Mouse (Mus musculus): ENCODE measurements at regions not wholly inside any gene's neighbourhood (a gene's known extent, or its start where the extent isn't known, plus 50 kb on each side); places are given as distances from the start of the nearest gene placed in this dataset.

- intact Hi-C loops (cut with DNase I): no loop called here
- DNase-seq: no peak
These were observed 365.8 kb upstream of the Tmem132c start for GRCm38 (mm10) chr5:126875842-126876241.

GRCm38 (mm10) chr5:126890710-126891109, 350.9 kb upstream of the Tmem132c start:
- intact Hi-C loops (cut with DNase I): no loop called here
- peak; percentile 21 to 31 for DNase-seq

- no peak for DNase-seq
- intact Hi-C loops (cut with DNase I): no loop called here
These were observed 348.5 kb upstream of the Tmem132c start for GRCm38 (mm10) chr5:126893063-126893462.

DNA sequence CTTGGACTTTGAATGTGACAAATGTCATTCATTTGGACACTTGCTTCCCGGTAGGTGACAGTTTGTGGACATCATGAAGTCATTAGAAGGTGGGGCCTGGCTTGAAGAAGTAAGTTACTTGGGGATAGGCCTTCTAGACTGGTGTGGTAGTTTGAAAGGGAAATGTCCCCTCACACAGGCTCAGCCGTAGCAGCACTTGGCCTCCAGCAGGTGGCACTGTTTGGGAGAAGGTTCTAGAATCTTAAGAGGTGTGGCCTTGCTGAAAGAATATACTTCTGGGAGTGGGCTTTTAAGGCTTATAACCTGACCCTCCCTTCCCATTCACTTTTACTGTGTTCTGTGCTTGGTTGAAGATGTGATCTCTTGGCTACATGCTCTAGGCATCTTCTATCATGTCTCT, 331.5 kb upstream of the Tmem132c start:
- DNase-seq: no peak
- intact Hi-C loops (cut with DNase I): no loop called here

DNA sequence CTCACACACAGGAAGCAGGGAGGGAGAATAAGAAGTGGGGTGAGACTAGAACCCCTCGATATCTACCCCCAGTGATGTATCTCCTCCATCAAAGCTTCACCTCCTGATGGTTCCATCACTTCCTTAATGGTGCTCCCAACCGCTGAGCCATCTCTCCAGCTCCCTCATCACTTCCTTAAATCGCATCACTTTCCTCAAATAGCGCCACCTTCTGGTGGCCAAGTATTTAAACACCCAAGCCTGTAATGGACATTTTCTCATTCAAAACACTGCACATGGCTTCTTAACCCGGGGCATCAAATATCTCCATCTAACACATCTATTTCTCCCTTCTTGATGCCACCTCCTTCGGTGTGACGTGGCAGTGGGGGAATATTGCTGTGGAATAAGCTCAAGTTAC, 324.3 kb upstream of the Tmem132c start:
- intact Hi-C loops (cut with DNase I): no loop called here
- DNase-seq: no peak

GRCm38 (mm10) chr5:126933466-126933865, 308.1 kb upstream of the Tmem132c start:
- intact Hi-C loops (cut with DNase I): no loop called here
- DNase-seq: no peak

GRCm38 (mm10) chr5:126944861-126945260, 296.7 kb upstream of the Tmem132c start:
- DNase-seq: peak; percentile 19 to 24
- intact Hi-C loops (cut with DNase I): no loop called here

DNA sequence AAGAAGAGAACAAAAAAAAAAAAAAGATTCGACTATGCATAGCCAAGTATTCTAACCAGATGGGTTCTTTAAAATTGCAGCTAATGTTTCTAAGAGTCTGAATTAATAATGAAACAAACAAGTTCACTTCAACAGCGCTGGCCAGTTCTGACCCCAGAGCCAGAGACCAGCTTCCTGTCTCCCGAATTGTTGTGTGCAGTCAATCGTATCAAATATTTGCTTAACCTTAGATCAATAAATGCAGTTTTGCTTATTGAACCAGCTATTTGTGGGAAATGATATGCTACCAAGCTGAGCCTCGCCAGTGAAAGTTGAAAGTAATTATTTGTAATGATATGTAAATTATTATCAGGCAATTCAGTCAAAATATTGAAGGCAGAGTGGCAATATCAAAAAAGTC, 287.4 kb upstream of the Tmem132c start:
- no peak for DNase-seq
- intact Hi-C loops (cut with DNase I): no loop called here

DNA sequence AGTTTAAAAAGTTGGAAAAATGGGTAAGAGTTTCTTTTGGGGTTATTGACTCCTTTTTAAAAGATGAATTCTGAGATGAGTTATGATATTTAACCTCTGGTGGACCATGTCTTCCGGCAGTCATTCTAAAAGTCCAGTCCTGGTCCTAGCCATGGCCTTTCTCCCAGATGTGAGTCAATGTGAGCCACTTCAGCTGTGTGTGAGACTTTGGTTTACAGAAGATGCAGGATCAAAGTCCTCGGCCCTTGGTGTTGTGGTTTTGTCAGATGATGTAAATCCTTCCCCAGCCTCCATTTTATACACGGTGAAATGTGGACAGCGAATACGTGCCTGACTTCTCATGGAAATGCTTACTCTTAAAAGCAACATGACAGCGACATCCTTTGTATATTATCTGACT, 287.0 kb upstream of the Tmem132c start:
- intact Hi-C loops (cut with DNase I): no loop called here
- DNase-seq: no peak

GRCm38 (mm10) chr5:126964577-126964976, 277.0 kb upstream of the Tmem132c start:
- no peak for DNase-seq
- intact Hi-C loops (cut with DNase I): no loop called here

- intact Hi-C loops (cut with DNase I): no loop called here
- DNase-seq: no peak
These were observed 274.5 kb upstream of the Tmem132c start for GRCm38 (mm10) chr5:126967076-126967475.

GRCm38 (mm10) chr5:126969373-126969772, 272.2 kb upstream of the Tmem132c start:
- intact Hi-C loops (cut with DNase I): no loop called here
- DNase-seq: no peak

GRCm38 (mm10) chr5:126971284-126971683, 270.3 kb upstream of the Tmem132c start:
- intact Hi-C loops (cut with DNase I): no loop called here

DNA sequence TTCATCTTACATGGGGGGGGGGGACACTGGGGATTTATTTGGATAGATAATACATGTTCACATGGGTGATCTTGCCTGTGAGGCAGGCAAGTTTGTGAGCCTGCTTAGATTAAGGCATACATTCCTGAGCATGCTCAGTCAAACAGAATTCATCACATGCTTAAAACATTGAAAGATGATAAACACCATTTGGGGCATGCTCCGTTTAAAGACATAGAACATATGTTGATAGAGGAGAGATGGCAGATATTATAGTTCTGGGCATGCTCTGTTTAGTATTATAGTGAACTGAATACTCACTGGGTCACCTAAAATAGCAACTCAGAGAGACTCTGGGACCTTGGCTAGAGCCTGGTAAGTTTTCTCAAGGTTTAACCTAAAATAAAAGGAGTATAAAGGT, 269.6 kb upstream of the Tmem132c start:
- intact Hi-C loops (cut with DNase I): no loop called here
- DNase-seq: no peak

More at GRCm38 (mm10) chr5:126971284-126971683, 270.3 kb upstream of the Tmem132c start:
- no peak for DNase-seq

DNA sequence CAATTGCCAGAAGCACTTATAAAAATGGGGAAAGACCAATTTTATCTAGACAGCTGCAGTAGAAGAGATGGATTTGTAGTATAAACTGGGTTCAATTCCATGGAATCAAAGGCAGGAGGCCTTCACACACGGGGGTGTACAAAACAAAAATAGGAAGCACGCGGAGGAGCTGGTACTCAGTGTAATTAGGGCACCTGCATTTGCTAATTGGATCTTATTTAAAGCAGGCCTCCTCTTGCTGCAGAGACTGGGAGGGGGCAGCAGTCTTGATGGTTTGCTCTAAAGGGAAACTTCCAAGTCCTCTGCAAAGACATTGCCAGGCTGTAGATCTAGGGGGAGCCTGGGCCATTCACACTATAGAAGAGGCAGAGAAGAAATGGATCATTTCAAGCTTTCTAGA, 268.2 kb upstream of the Tmem132c start:
- intact Hi-C loops (cut with DNase I): no loop called here
- DNase-seq: no peak

DNA sequence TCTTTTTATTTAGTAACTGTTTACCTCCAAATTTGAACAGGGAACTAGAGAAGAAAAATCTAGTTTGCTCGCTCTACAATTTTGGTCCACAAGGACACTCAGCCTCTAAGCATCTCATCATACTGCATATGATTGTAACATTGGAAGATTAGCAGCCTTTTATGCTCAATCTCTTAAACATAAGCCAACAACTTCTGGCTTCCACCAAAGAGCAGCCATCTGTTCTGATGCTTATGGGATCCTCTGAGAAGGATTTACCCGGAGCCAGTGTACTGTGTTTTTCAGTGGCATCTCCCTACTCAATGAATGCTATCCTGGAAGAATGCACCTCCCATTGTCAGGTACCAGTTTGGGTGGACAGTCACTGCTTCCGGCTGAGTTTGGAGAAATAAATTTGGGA, 267.0 kb upstream of the Tmem132c start:
- no peak for DNase-seq
- intact Hi-C loops (cut with DNase I): no loop called here

- intact Hi-C loops (cut with DNase I): loop anchor here (5.0 kb wide), 1 partner anchor 1468 kb away; no protein-coding TSS in a partner anchor
- DNase-seq: peak; percentile 1 to 4
These were observed 246.0 kb upstream of the Tmem132c start for GRCm38 (mm10) chr5:126995577-126995976.

DNA sequence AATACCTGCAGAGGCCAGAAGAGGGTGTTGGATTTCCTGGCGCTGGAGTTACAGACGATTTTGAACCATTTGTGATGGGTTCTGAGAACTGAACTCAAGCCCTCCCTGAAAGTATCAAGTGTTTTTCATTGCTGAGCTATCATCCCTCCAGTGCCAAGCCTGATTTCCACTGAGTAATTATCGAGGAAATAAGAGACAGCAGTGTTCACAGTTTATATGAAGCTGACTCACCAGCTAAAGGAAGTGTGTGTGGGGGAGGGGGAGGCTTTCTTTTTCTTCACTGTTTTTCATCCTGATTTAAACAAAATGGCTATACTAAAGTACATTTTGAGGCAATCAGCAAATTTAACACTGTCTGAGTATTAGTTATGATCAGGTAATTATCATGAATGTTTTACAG, 227.4 kb upstream of the Tmem132c start:
- no peak for DNase-seq
- intact Hi-C loops (cut with DNase I): no loop called here

DNA sequence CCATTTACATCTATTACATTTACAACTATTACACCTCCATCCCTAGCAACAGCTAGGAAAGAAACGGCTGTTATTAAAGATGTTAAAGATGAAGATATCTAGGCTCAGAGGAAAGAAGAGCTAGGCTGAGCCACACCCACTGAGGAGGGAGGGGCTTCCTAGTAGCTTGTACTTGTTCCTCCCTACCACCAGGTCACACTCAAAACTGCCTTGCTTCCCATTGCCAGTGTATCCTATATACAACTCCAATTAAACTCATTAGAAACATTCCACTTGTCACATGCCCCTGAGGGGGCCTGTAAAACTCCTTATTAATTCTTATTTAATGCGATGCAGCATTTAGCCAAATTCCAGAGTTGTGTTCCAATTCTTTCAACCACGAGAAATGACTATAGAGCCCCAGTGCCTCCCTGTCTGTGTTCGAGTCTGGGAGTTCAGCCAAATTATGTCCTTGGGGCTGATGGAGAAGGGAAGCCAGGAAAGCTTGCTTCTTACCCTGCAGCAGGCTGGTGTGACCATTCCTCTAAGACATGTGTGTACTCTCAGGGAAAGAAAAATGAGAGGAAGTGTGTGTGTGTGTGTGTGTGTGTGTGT, 225.0 kb upstream of the Tmem132c start:
- intact Hi-C loops (cut with DNase I): no loop called here
- peak in 1 of 2 experiments; percentile 6 for DNase-seq

DNA sequence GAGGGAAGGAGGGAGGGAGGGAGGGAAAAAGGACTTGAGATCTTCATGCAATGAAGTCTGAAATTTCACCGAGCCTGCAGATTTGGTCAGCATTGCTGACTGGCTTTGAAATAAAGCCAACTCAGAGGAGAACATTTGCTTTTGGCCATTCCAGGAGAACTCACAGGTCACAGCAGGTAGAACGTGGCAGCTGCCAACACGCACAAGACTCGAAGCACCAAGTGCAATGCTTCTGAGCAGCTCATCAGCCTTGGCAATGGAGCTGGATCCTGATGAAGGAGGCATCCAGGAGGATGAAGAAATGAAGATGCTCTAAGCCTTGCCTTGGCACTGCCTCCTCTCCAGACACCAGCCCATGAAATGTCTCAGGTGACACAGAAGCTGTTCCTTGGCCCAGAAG, 223.6 kb upstream of the Tmem132c start:
- DNase-seq: no peak
- intact Hi-C loops (cut with DNase I): no loop called here

- intact Hi-C loops (cut with DNase I): no loop called here
- DNase-seq: no peak
These were observed 205.1 kb upstream of the Tmem132c start for GRCm38 (mm10) chr5:127036472-127036871.

DNA sequence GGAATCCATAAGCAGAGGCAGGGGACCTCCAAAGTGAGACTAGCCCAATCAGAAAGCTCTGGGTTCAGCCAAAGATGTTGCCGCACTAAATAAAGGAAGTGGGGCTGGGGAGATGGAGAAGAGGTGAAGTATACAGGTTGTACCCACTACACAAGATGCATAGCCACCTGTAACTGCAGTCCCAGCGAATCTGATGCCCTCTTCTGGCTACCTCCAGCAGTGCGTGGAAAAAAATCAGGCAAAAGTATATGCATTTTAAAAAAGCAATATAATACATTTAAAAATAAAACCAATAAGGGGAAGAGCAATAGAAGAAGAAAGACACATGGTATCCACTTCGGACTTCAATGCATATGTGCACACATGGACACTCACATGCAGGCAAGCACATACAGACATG, 183.8 kb upstream of the Tmem132c start:
- no peak for DNase-seq
- intact Hi-C loops (cut with DNase I): no loop called here

DNA sequence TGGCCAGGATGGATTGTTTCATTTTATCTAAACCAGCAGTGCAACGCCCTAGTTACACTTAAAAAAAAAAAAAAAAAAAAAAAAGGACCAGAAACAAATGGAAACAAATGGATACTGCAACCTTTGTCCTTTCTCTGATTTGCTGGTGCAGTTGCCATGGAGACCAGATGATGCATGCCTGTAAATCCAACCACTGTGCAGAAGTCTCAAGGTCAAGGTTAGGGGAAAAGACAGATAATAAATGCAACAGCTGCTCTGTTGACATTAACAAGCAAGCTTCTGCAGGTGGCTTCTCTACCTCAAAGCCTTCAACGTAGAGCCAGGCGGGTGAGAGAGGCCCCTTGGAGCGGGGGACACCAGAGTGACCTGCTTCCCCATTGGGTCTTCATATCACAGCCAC, 167.3 kb upstream of the Tmem132c start:
- intact Hi-C loops (cut with DNase I): no loop called here
- no peak for DNase-seq

All from heart, postnatal 10 days (tissue).